Mouse (Mus musculus) megakaryocyte, embryonic 14.5 days (primary cell): ENCODE measurements around the gene Fhl2. TPM values are rescaled to one million over a fixed set of nuclear protein-coding genes. Genes with fewer than 3 reads are reported as not detected.
A peak's percentile ranks its signal among the peaks of the same experiment; 100 is the strongest.

Experiments
- H3K27me3 ChIP-seq: replicated peaks from 2 replicates; pipeline ENCODE3; 2012; ENCODE audit warnings: inconsistent platforms
- H3K36me3 ChIP-seq: replicated peaks from 2 replicates; pipeline ENCODE3; 2012; ENCODE audit warnings: low read length, inconsistent platforms, mixed read lengths
- H3K4me1 ChIP-seq: 2 replicates; pipeline ENCODE4 v1.6.1; 2012; ENCODE audit warnings: inconsistent platforms
- H3K4me3 ChIP-seq: replicated peaks from 2 replicates; pipeline ENCODE3; 2012; ENCODE audit warnings: moderate library complexity, mild to moderate bottlenecking, inconsistent platforms
- H3K9me3 ChIP-seq: 2 replicates; pipeline ENCODE4 v1.6.1; 2012; ENCODE audit warnings: inconsistent platforms
- FLI1 ChIP-seq: IDR thresholded peaks from 2 replicates; pipeline ENCODE4 v1.6.1; 2012; ENCODE audit warnings: low read length, inconsistent platforms, mixed read lengths
- GATA1 ChIP-seq: IDR thresholded peaks from 3 replicates; pipeline ENCODE4 v1.6.1; 2012; ENCODE audit warnings: mixed read lengths, low read length, inconsistent platforms, borderline replicate concordance
- polyA plus RNA-seq: library from polyadenylated mRNA; stranded (reverse); fragments of >175 nt; gene quantifications from 2 replicates; pipeline ENCODE4 v1.2.3, GENCODE M21; 2012; ENCODE audit warnings: low replicate concordance; ENCODE audit not compliant: insufficient read depth

The Fhl2 gene
- polyA plus RNA-seq, 1 experiment = 0.56 TPM

- TF ChIP-seq GATA1 (no peak), FLI1 (no peak)
- H3K4me1 ChIP-seq = no peaks in the 10 kb centered on the region
- H3K36me3 ChIP-seq = no peaks in the 10 kb centered on the region
These were observed 23.2 kb downstream of the Fhl2 start for GRCm38 (mm10) chr1:43173283-43174226.

GRCm38 (mm10) chr1:43171816-43172215, 25.0 kb downstream of the Fhl2 start:
- H3K4me3 ChIP-seq = no peak overlapping the region
- TF ChIP-seq GATA1 = no peak
- no peak for TF ChIP-seq FLI1
- no peaks in the 10 kb centered on the region for H3K4me1 ChIP-seq
- H3K36me3 ChIP-seq = no peaks in the 10 kb centered on the region
- 0 out of 2 replicates have a peak, but pooled peaks cover 2% of the 10 kb centered on the region for H3K9me3 ChIP-seq
- peaks cover 10% of the 10 kb centered on the region for H3K27me3 ChIP-seq

More at GRCm38 (mm10) chr1:43173283-43174226, 23.2 kb downstream of the Fhl2 start:
- Histone ChIP-seq H3K4me3 (no peak overlapping the region), H3K9me3 (0 out of 2 replicates have a peak, but pooled peaks cover 2% of the 10 kb centered on the region), H3K27me3 (peaks cover 10% of the 10 kb centered on the region)

- TF ChIP-seq FLI1 = no peak
- no peak for TF ChIP-seq GATA1
- Histone ChIP-seq H3K27me3 (peaks cover 10% of the 10 kb centered on the region), H3K4me3 (no peak overlapping the region), H3K9me3 (0 out of 2 replicates have a peak, but pooled peaks cover 2% of the 10 kb centered on the region), H3K4me1 (no peaks in the 10 kb centered on the region), H3K36me3 (no peaks in the 10 kb centered on the region)
These were observed 25.7 kb downstream of the Fhl2 start for GRCm38 (mm10) chr1:43171093-43171492.

- no peaks in the 10 kb centered on the region for H3K36me3 ChIP-seq
- TF ChIP-seq GATA1 (no peak), FLI1 (no peak)
These were observed 27.1 kb downstream of the Fhl2 start for GRCm38 (mm10) chr1:43169661-43170060.

GRCm38 (mm10) chr1:43169227-43169626, 27.6 kb downstream of the Fhl2 start:
- TF ChIP-seq FLI1 = no peak
- no peak for TF ChIP-seq GATA1
- H3K4me1 ChIP-seq = peaks cover 6% of the 10 kb centered on the region; the same call in 1 of the 2 replicates
- H3K9me3 ChIP-seq = peaks cover 5% of the 10 kb centered on the region
- H3K27me3 ChIP-seq = peaks cover 18% of the 10 kb centered on the region
- H3K4me3 ChIP-seq = no peak overlapping the region
- H3K36me3 ChIP-seq = no peaks in the 10 kb centered on the region

More at GRCm38 (mm10) chr1:43169661-43170060, 27.1 kb downstream of the Fhl2 start:
- peaks cover 3% of the 10 kb centered on the region; the same call in 1 of the 2 replicates for H3K4me1 ChIP-seq
- H3K4me3 ChIP-seq = no peak overlapping the region
- H3K9me3 ChIP-seq = peaks cover under 1% of the 10 kb centered on the region
- peaks cover 14% of the 10 kb centered on the region for H3K27me3 ChIP-seq

GRCm38 (mm10) chr1:43168618-43169017, 28.2 kb downstream of the Fhl2 start:
- peaks cover 12% of the 10 kb centered on the region for H3K4me1 ChIP-seq
- no peaks in the 10 kb centered on the region for H3K36me3 ChIP-seq
- no peak overlapping the region for H3K4me3 ChIP-seq
- peaks cover 9% of the 10 kb centered on the region for H3K9me3 ChIP-seq
- H3K27me3 ChIP-seq = peaks cover 24% of the 10 kb centered on the region
- TF ChIP-seq FLI1 (no peak), GATA1 (no peak)

- Histone ChIP-seq H3K4me1 (peaks cover 18% of the 10 kb centered on the region), H3K4me3 (no peak overlapping the region), H3K36me3 (no peaks in the 10 kb centered on the region), H3K9me3 (peaks cover 9% of the 10 kb centered on the region), H3K27me3 (peaks cover 30% of the 10 kb centered on the region)
- TF ChIP-seq GATA1 (no peak), FLI1 (no peak)
These were observed 28.8 kb downstream of the Fhl2 start for GRCm38 (mm10) chr1:43168026-43168425.

- no peaks in the 10 kb centered on the region for H3K36me3 ChIP-seq
- peaks cover 42% of the 10 kb centered on the region for H3K27me3 ChIP-seq
- TF ChIP-seq FLI1 (no peak), GATA1 (no peak)
- peaks cover 22% of the 10 kb centered on the region for H3K4me1 ChIP-seq
- peaks cover 9% of the 10 kb centered on the region for H3K9me3 ChIP-seq
- H3K4me3 ChIP-seq = no peak overlapping the region
These were observed 32.2 kb downstream of the Fhl2 start for GRCm38 (mm10) chr1:43164582-43164981.

- TF ChIP-seq GATA1 (no peak), FLI1 (no peak)
- Histone ChIP-seq H3K36me3 (no peaks in the 10 kb centered on the region), H3K4me1 (peaks cover 22% of the 10 kb centered on the region), H3K27me3 (peaks cover 39% of the 10 kb centered on the region), H3K4me3 (peak overlapping the region; percentile 91), H3K9me3 (peaks cover 9% of the 10 kb centered on the region)
These were observed 33.0 kb downstream of the Fhl2 start for GRCm38 (mm10) chr1:43163467-43164418.

- peaks cover 9% of the 10 kb centered on the region for H3K9me3 ChIP-seq
- peaks cover 22% of the 10 kb centered on the region for H3K4me1 ChIP-seq
- H3K27me3 ChIP-seq = peaks cover 34% of the 10 kb centered on the region
- H3K36me3 ChIP-seq = no peaks in the 10 kb centered on the region
- H3K4me3 ChIP-seq = peak overlapping the region; percentile 91
- TF ChIP-seq GATA1 = no peak
- no peak for TF ChIP-seq FLI1
These were observed 33.7 kb downstream of the Fhl2 start for GRCm38 (mm10) chr1:43163084-43163466.
